Mouse (Mus musculus) heart, adult 9 months (tissue): ENCODE data around the gene Thoc6.

ENCODE experiments used
- DNase-seq, 2 experiments: peaks; one replicate each; pipeline ENCODE4 v3.0.0; 2022; ENCODE audit warnings: low spot score in 2 of 2

Thoc6 gene

GRCm38 (mm10) chr17:23673424-23674073 is at the start of gene Thoc6, which contains the start of gene Hcfc1r1:
TSS of gene Thoc6 (minus strand) at chr17:23673882.
TSS of gene Hcfc1r1 (plus strand) at chr17:23673596.
- peak; percentile 93 to 95 for DNase-seq

- DNase-seq: no peak
Observed at GRCm38 (mm10) chr17:23722376-23723125, 48.9 kb upstream of the Thoc6 start, which contains the start of gene 1520401A03Rik. TSS of gene 1520401A03Rik (minus strand) at chr17:23722783.

GRCm38 (mm10) chr17:23721886-23722285 is 48.2 kb upstream of the Thoc6 start:
- no peak for DNase-seq

- no peak for DNase-seq
Observed at GRCm38 (mm10) chr17:23719455-23719854, 45.8 kb upstream of the Thoc6 start.

- DNase-seq: no peak
Observed at GRCm38 (mm10) chr17:23717003-23717402, 43.3 kb upstream of the Thoc6 start.

GRCm38 (mm10) chr17:23706212-23706611 is 32.5 kb upstream of the Thoc6 start:
- peak; percentile 36 to 41 for DNase-seq

- no peak for DNase-seq
Observed at GRCm38 (mm10) chr17:23705525-23706104, 31.9 kb upstream of the Thoc6 start.

GRCm38 (mm10) chr17:23704741-23705140 is 31.1 kb upstream of the Thoc6 start:
- no peak for DNase-seq

GRCm38 (mm10) chr17:23703301-23703700 is 29.6 kb upstream of the Thoc6 start:
- no peak for DNase-seq

GRCm38 (mm10) chr17:23700079-23700478 is 26.4 kb upstream of the Thoc6 start:
- peak; percentile 90 to 92 for DNase-seq

GRCm38 (mm10) chr17:23699131-23700077 is 25.7 kb upstream of the Thoc6 start:
- peak; percentile 32 to 51 for DNase-seq

GRCm38 (mm10) chr17:23695801-23696200 is 22.1 kb upstream of the Thoc6 start:
- no peak for DNase-seq

GRCm38 (mm10) chr17:23694491-23694890 is 20.8 kb upstream of the Thoc6 start:
- no peak for DNase-seq

- no peak for DNase-seq
Observed at GRCm38 (mm10) chr17:23683856-23684672, 10.4 kb upstream of the Thoc6 start, which contains the start of gene Cldn9. TSS of gene Cldn9 (minus strand) at chr17:23684026.

GRCm38 (mm10) chr17:23683226-23683625 is 9.5 kb upstream of the Thoc6 start:
- DNase-seq: no peak

GRCm38 (mm10) chr17:23682530-23682929 is 8.8 kb upstream of the Thoc6 start:
- no peak for DNase-seq

GRCm38 (mm10) chr17:23682092-23682491 is 8.4 kb upstream of the Thoc6 start:
- no peak for DNase-seq

GRCm38 (mm10) chr17:23681086-23681485 is 7.4 kb upstream of the Thoc6 start:
- DNase-seq: no peak

- DNase-seq: no peak
Observed at GRCm38 (mm10) chr17:23680336-23680735, 6.7 kb upstream of the Thoc6 start.

- no peak for DNase-seq
Observed at GRCm38 (mm10) chr17:23679127-23679835, 5.6 kb upstream of the Thoc6 start, which contains the start of gene Cldn6. TSS of gene Cldn6 (plus strand) at chr17:23679249.
